Mouse (Mus musculus) myocyte (in vitro differentiated cells): Measurements from ENCODE around the gene Morn1. TPM values are rescaled to one million over a fixed set of nuclear protein-coding genes. Genes with fewer than 3 reads are reported as not detected.

Experiments
- H3K27me3 ChIP-seq: one replicate; pipeline ENCODE4 v1.6.1; 2011; ENCODE audit not compliant: control insufficient read depth, insufficient read depth, insufficient read length
- H3K36me3 ChIP-seq: one replicate; pipeline ENCODE4 v1.6.1; 2011; ENCODE audit not compliant: control insufficient read depth, insufficient read depth
- H3K4me2 ChIP-seq: one replicate; pipeline ENCODE4 v1.6.1; 2011; ENCODE audit warnings: low read depth, control low read depth
- H3K4me3 ChIP-seq: one replicate; pipeline ENCODE4 v1.5.1; 2011; ENCODE audit warnings: mild to moderate bottlenecking, control low read depth, moderate library complexity
- H3K79me2 ChIP-seq: one replicate; pipeline ENCODE4 v1.6.1; 2011; ENCODE audit not compliant: control insufficient read depth, insufficient read depth
- H3ac ChIP-seq: one replicate; pipeline ENCODE4 v1.6.1; 2011; ENCODE audit not compliant: control insufficient read depth, insufficient read length
- CEBPB ChIP-seq: IDR thresholded peaks from 2 replicates; pipeline ENCODE4 v1.6.1; 2011; ENCODE audit warnings: mild to moderate bottlenecking, moderate library complexity; ENCODE audit not compliant: poor library complexity, insufficient read depth, severe bottlenecking
- E2F4 ChIP-seq: IDR thresholded peaks from one replicate; pipeline ENCODE4 v1.6.1; 2011; ENCODE audit warnings: mild to moderate bottlenecking, control low read depth, moderate library complexity; ENCODE audit not compliant: insufficient read depth
- MAX ChIP-seq: IDR thresholded peaks from one replicate; pipeline ENCODE4 v1.6.1; 2011; ENCODE audit warnings: low read depth, mild to moderate bottlenecking, control low read depth
- MYOD1 ChIP-seq, 3 experiments: IDR thresholded peaks; one replicate each; pipeline ENCODE4 v1.6.1; 2011; ENCODE audit warnings: control low read depth in 2 of 3, low read depth in 2 of 3, mild to moderate bottlenecking in 2 of 3, moderate library complexity in 1 of 3; ENCODE audit not compliant: insufficient read length in 2 of 3, control insufficient read depth in 1 of 3
- MYOG ChIP-seq, 3 experiments: IDR thresholded peaks; one replicate each; pipeline ENCODE4 v1.6.1; 2011; ENCODE audit warnings: control low read depth in 2 of 3, low read depth in 2 of 3, mild to moderate bottlenecking in 2 of 3; ENCODE audit not compliant: insufficient read length in 2 of 3, control insufficient read depth in 1 of 3, insufficient read depth in 1 of 3
- POLR2A ChIP-seq: IDR thresholded peaks from one replicate; pipeline ENCODE4 v1.6.1; 2011; ENCODE audit warnings: low read depth, mild to moderate bottlenecking, control low read depth, moderate library complexity; ENCODE audit not compliant: insufficient read length
- POLR2AphosphoS2 ChIP-seq: IDR thresholded peaks from one replicate; pipeline ENCODE4 v1.6.1; 2011; ENCODE audit warnings: low read depth, control low read depth; ENCODE audit not compliant: insufficient read length
- REST ChIP-seq: IDR thresholded peaks from one replicate; pipeline ENCODE4 v1.6.1; 2011; ENCODE audit warnings: mild to moderate bottlenecking, control low read depth, moderate library complexity; ENCODE audit not compliant: insufficient read depth, insufficient read length
- SRF ChIP-seq: IDR thresholded peaks from one replicate; pipeline ENCODE4 v1.6.1; 2011; ENCODE audit warnings: low read depth; ENCODE audit not compliant: control insufficient read depth, insufficient read length
- TCF12 ChIP-seq: IDR thresholded peaks from one replicate; pipeline ENCODE4 v1.6.1; 2011; ENCODE audit warnings: mild to moderate bottlenecking, control low read depth; ENCODE audit not compliant: poor library complexity, insufficient read depth, severe bottlenecking
- TCF3 ChIP-seq: IDR thresholded peaks from one replicate; pipeline ENCODE4 v1.6.1; 2011; ENCODE audit warnings: low read depth, control low read depth; ENCODE audit not compliant: insufficient read length
- USF1 ChIP-seq: IDR thresholded peaks from one replicate; pipeline ENCODE4 v1.6.1; 2011; ENCODE audit warnings: low read depth, mild to moderate bottlenecking, control low read depth, moderate library complexity
- polyA plus RNA-seq: library from polyadenylated mRNA; unstranded; fragments of >200 nt; fragmentation: generic; extraction: Trizol; gene quantifications from one replicate; pipeline ENCODE4 v1.2.1, GENCODE M21; 2012; ENCODE audit warnings: missing spikeins

Gene Morn1
- polyA plus RNA-seq, 1 experiment: 2.6 TPM

DNA sequence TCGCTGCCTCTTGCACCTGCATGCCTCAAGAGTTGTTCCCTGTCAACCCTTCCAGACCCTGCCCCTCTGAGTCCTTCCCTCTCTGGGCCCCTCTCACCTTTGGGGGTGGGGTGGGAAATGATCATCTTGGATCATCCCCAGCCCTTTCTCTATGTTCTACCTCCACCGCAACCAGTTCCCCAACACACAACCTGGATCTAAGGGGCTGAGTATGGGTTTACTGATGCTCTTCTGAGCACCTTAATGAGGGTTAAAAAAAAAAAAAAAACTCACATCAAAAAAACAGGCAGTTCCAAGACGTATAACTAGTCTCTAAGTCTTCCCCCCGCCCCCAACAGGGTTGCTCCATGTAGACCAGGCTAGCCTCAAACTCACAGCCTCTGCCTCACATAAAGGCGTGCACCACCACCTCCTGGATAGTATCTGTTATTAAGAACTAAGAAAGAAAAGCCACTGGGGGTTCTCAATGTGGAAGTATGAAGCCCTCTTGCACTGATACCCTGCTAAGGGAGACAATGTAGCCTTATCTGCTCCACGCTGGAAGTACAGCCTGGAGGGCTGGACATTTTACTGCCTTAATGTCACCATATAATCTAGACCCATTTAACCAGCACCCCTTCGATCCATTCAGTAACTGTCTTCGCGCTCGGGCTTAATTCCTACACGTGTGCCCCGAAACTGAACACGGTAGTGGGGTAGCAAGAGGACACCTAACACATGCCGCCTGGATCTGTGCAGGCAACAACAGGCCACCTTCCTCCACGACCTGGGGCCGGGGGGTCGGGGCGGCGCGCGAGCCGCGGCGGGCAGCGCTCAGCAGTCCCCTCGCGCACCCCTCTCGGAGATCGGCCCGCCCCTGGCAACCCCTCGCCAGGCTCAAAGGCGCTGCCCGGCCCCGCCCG is 920 bp upstream of the Morn1 start:
- Histone ChIP-seq H3K36me3 (peaks cover 21% of the 10 kb centered on the region), H3ac (peak overlapping the region; percentile 72), H3K4me2 (peak overlapping the region; percentile 86), H3K79me2 (peaks cover 47% of the 10 kb centered on the region), H3K4me3 (peak overlapping the region; percentile 69), H3K27me3 (no peaks in the 10 kb centered on the region)
- no peak for TF ChIP-seq POLR2AphosphoS2
- no peak for TF ChIP-seq USF1
- TF ChIP-seq MYOG (IDR thresholded peaks at IDR 0.05; ENCODE audit: control insufficient read depth in 1 of 3, insufficient read depth in 1 of 3, insufficient read length in 2 of 3, low read depth in 2 of 3): no peak
- TF ChIP-seq E2F4: no peak

DNA sequence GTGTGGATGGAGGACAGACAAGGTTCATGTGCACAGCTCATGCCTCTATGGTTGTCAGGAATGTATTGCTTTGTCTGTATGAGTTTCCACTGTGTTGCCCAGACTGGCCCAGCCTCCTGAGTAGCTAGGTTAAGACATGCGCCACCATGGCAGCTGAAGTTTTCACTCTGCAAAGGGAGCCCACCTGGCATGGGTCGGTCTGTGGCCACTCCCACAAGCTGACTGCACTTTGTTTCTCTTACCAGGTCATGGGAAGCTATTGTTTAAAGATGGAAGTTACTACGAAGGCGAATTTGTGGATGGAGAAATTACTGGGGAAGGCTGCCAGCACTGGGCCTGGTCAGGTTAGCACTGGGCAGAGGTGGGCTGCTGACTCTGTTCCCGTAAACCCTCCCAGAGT is 2.9 kb downstream of the Morn1 start:
- H3K79me2 ChIP-seq: peaks cover 16% of the 10 kb centered on the region
- no peak for TF ChIP-seq REST
- no peak for TF ChIP-seq MYOG (IDR thresholded peaks at IDR 0.05; ENCODE audit: control insufficient read depth in 1 of 3, insufficient read depth in 1 of 3, insufficient read length in 2 of 3, low read depth in 2 of 3)
- no peak for TF ChIP-seq POLR2A
- TF ChIP-seq MAX: no peak
- TF ChIP-seq E2F4: no peak
- TF ChIP-seq TCF3: no peak
- TF ChIP-seq TCF12: no peak
- TF ChIP-seq POLR2AphosphoS2: no peak
- no peak for TF ChIP-seq CEBPB
- no peak for TF ChIP-seq USF1
- TF ChIP-seq MYOD1 (IDR thresholded peaks at IDR 0.05; ENCODE audit: control insufficient read depth in 1 of 3, insufficient read length in 2 of 3, low read depth in 2 of 3): no peak
- TF ChIP-seq SRF: no peak
- H3K27me3 ChIP-seq: no peaks in the 10 kb centered on the region
- H3K4me2 ChIP-seq: no peak overlapping the region
- H3K36me3 ChIP-seq: no peaks in the 10 kb centered on the region
- no peak overlapping the region for H3K4me3 ChIP-seq
- no peak overlapping the region for H3ac ChIP-seq

DNA sequence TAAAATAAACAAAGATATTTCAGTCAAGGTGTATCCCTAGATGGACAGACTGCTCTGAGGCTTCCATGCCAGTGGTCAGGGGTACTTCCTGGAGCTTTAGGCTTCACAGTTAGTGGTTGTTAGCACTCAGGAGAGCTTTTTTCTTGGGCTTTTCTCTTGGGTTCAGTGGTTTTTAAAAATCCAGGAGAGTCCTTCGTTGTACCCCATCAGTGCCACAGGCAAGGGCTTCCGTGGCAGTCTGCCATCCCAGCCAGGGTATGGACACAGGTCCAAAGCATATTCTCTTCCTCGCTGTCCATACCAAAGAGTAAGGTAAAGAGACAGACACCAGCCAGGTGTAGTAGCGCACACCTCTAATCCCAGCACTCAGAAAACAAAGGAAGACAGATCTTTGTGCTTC is 3.8 kb downstream of the Morn1 start:
- peaks cover 7% of the 10 kb centered on the region for H3K79me2 ChIP-seq
- TF ChIP-seq TCF3 (no peak), MYOD1 (IDR thresholded peaks at IDR 0.05; ENCODE audit: control insufficient read depth in 1 of 3, insufficient read length in 2 of 3, low read depth in 2 of 3) (no peak), POLR2AphosphoS2 (no peak), USF1 (no peak), REST (no peak), TCF12 (no peak), MAX (no peak), CEBPB (no peak), E2F4 (no peak), SRF (no peak), POLR2A (no peak), MYOG (IDR thresholded peaks at IDR 0.05; ENCODE audit: control insufficient read depth in 1 of 3, insufficient read depth in 1 of 3, insufficient read length in 2 of 3, low read depth in 2 of 3) (no peak)
- H3K4me2 ChIP-seq: no peak overlapping the region
- no peaks in the 10 kb centered on the region for H3K27me3 ChIP-seq
- H3ac ChIP-seq: no peak overlapping the region
- no peak overlapping the region for H3K4me3 ChIP-seq
- no peaks in the 10 kb centered on the region for H3K36me3 ChIP-seq

- Histone ChIP-seq H3K27me3 (no peaks in the 10 kb centered on the region), H3K4me3 (no peak overlapping the region), H3ac (no peak overlapping the region), H3K36me3 (no peaks in the 10 kb centered on the region), H3K79me2 (no peaks in the 10 kb centered on the region), H3K4me2 (no peak overlapping the region)
- TF ChIP-seq CEBPB (no peak), MYOG (IDR thresholded peaks at IDR 0.05; ENCODE audit: control insufficient read depth in 1 of 3, insufficient read depth in 1 of 3, insufficient read length in 2 of 3, low read depth in 2 of 3) (no peak), USF1 (no peak), E2F4 (no peak), POLR2A (no peak), SRF (no peak)
Observed at GRCm38 (mm10) chr4:155090688-155091449, 4.5 kb downstream of the Morn1 start.
